Mouse (Mus musculus) brain, embryonic 14.5 days (tissue): Measurements from ENCODE around the gene Eif4b. TPM values are rescaled to one million over a fixed set of nuclear protein-coding genes. Genes with fewer than 3 reads are reported as not detected.

Experiments
- DNase-seq: peaks from one replicate; pipeline ENCODE4 v3.0.0-alpha.2; 2011; ENCODE audit warnings: low read depth
- CTCF ChIP-seq: fragments of 200-500 bp; IDR thresholded peaks from 2 replicates; pipeline ENCODE4 v1.5.1; 2012; ENCODE audit warnings: inconsistent platforms, mild to moderate bottlenecking, moderate library complexity, borderline replicate concordance; ENCODE audit not compliant: insufficient read depth, insufficient read length; ENCODE audit errors: extremely low read depth
- POLR2A ChIP-seq: fragments of 200-500 bp; IDR thresholded peaks from 2 replicates; pipeline ENCODE4 v1.6.1; 2012; ENCODE audit warnings: mild to moderate bottlenecking, inconsistent platforms, borderline replicate concordance; ENCODE audit not compliant: poor library complexity, insufficient read depth, insufficient read length, severe bottlenecking; ENCODE audit errors: extremely low read depth
- polyA plus RNA-seq: library from polyadenylated mRNA; depleted of rRNA; stranded (reverse); fragments of >200 nt; gene quantifications from 2 replicates; pipeline ENCODE4 v1.2.3, GENCODE M21; 2012; rRNA removed

Gene Eif4b
- polyA plus RNA-seq, 1 experiment: 173 TPM

DNA sequence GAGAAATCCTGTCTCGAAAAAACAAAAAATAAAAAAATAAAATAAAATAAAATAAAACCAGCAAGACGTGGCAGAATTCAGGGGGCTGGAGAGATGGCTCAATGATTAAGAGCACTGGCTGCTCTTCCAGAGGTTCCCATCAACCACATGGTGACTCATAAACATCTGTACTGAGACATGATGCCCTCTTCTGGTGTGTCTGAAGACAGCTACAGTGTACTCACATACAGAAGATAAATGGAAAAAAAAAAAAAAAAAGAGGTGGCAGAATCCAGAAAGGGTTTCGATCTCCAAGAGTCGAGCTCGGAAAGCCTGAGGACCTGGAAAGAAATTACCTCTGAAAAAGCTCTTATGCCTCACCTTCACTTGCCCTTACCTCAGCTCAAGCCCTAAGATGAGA, 67.5 kb downstream of the Eif4b start:
- DNase-seq: no peak

DNA sequence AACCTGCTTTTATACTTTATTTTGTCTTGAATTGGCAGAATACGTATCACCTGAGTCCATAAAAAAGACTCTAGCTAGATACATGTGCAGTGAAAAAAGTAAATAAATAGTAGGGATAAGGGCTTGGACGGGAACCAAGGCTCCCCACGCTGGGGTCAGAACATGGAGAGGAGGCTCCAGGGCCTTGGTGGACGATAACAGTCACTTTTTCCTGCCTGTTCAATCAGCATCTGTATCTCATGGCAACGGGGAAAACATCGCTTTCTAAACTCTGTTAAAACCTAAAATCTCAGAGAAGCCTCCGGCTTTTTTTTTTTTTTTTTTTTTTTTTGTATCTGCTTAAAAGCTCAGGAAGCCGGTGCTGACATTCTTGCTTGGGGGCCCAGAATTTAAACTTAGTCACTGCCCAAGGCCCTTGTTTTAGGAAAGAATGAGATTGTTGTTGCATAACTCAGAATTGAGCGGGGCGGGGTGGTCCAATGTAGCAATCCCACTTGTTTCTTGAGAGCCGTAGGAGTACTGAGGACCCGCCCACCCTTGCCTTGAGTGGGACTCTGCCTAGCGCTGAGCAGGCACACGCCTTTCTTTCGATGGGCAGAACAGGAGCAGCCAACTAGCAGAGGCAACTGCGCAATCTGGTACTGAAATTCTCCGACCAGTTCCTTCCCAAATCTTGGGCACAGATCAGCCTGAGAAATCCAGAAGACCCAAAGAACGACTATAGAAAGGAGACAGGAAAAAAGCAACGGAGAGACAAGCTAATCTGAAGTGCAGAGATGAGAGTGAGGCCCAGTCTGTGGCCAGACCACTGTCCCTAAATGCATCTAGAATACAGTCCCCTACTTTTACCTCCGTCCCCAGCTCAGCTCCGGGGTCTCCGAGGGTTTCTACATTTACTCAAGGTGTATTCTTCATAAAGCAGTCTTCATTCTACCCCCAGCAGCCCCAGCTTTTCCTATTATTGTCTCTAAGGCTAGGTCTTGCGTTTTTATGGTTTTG, 69.6 kb downstream of the Eif4b start:
- TF ChIP-seq POLR2A (no peak), CTCF (no peak)
- DNase-seq: peak; percentile 19

More for the DNA sequence above, 67.5 kb downstream of the Eif4b start:
- TF ChIP-seq CTCF (no peak), POLR2A (no peak)

DNA sequence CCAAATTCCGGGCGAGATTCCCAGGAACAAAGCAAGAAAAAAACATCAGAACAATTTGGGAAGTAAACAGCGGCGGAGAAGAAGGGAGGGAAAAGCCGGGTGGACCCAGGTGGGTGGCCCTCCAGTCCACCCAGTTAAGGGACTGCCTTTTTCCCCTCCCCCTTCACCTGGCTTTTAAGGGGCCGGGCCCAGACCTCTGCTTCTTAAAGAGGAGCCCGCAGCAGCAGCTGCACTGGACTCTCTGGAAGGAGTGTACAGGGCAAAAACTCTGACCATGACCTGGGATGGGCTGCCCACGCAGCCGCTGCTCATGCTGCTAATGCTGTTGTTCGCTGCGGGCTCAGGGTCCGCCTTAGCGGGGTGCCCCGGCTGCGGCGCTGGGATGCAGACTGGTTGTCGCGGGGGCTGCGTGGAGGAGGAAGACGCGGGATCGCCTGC, 70.7 kb downstream of the Eif4b start, which contains the start of gene Igfbp6:
Gene Igfbp6 (plus strand): TSS at position 89 of the 438 bp plus-strand sequence.
- no peak for TF ChIP-seq CTCF
- no peak for TF ChIP-seq POLR2A
- DNase-seq: no peak

DNA sequence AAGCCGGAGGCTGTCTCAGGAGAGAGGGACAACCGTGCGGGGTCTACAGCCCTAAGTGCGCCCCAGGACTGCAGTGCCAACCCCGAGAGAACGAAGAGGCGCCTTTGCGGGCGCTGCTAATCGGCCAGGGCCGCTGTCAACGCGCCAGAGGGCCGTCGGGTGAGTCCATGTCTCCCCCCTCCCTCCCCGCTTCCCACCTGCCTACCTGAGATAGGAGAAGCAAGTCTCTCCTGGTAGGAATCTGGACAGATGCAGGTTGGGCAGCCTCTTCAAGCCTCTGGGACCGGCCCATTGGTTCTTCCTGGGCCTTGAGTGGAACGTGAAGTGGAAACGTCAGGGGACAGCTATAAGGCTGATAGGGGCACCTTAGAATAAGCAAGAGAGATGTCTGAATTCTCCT, 71.2 kb downstream of the Eif4b start:
- TF ChIP-seq CTCF (no peak), POLR2A (no peak)
- no peak for DNase-seq

DNA sequence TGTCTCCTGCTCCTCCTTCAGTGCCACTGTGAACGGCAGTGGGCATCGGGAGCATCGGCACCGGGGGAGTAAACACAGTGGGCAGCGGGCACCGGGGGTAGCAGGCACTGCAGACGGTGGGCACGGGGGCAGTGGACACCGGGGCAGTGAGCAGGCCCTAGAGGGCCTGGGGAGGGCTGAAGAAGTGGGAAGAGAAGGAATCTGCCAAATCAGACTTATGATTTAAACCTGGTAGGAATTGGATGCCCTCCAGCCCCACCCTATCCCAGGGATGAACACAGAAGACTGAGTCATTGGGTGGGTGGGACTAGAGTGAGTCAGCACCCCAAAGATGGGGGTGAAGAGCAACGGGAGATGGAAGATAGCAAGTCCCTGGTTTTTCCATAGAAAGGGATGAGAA, 71.8 kb downstream of the Eif4b start:
- no peak for TF ChIP-seq CTCF
- no peak for TF ChIP-seq POLR2A
- DNase-seq: no peak

DNA sequence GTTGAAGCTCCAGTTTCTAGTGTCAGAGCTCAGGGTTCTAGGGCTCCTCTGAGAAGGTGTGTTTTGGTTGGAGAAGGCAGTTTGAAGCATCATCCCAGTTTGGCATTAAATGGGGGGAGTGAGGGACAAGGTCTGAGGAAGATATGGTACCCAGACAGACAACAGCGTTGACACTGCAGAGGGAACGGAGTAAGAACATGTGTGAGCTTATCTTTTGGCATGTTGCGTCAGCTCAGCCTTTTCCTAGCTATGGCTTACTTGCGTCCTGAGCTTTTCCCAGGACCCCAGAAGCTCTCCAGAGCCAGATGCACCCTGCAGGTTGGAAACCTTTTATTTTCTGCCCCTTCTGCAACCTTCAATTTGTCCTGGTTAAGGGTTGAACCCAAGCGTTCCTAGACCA, 72.5 kb downstream of the Eif4b start:
- no peak for DNase-seq
- TF ChIP-seq CTCF (no peak), POLR2A (no peak)

Other genes starting within 250 kb of the Eif4b start
- gene Krt1, start 223.0 kb upstream of the Eif4b start, polyA plus RNA-seq: 14.9 and 19.4 TPM in 2 replicates
- 0.53 and 2.3 TPM in 2 replicates for gene Krt77, start 204.1 kb upstream of the Eif4b start, polyA plus RNA-seq
- gene Krt76, start 180.9 kb upstream of the Eif4b start, polyA plus RNA-seq: not detected in 2 replicates
- 2.3 and 2.6 TPM in 2 replicates for gene Krt4, start 149.0 kb upstream of the Eif4b start, polyA plus RNA-seq
- gene Krt79, start 133.4 kb upstream of the Eif4b start, polyA plus RNA-seq: 0.10 and 0.23 TPM in 2 replicates
- 0.03 TPM in 1 of 2 replicates, not detected in the other for gene Krt78, start 119.5 kb upstream of the Eif4b start, polyA plus RNA-seq
- 2.0 and 3.7 TPM in 2 replicates for gene Krt8, start 69.3 kb upstream of the Eif4b start, polyA plus RNA-seq
- 1.9 and 3.9 TPM in 2 replicates for gene Krt18, start 45.6 kb upstream of the Eif4b start, polyA plus RNA-seq
- gene Tns2, start 26.6 kb downstream of the Eif4b start, polyA plus RNA-seq: 10.2 and 18.8 TPM in 2 replicates
- 63.8 and 64.6 TPM in 2 replicates for gene Spryd3, start 62.5 kb downstream of the Eif4b start, polyA plus RNA-seq
- 0.57 and 0.83 TPM in 2 replicates for gene Igfbp6, start 70.6 kb downstream of the Eif4b start, polyA plus RNA-seq
- 0.15 and 0.18 TPM in 2 replicates for gene Soat2, start 76.8 kb downstream of the Eif4b start, polyA plus RNA-seq
- 91.1 and 96.5 TPM in 2 replicates for gene Zfp740, start 129.5 kb downstream of the Eif4b start, polyA plus RNA-seq
- 45.4 and 50.8 TPM in 2 replicates for gene Csad, start 131.0 kb downstream of the Eif4b start, polyA plus RNA-seq
- 0.30 and 0.40 TPM in 2 replicates for gene Itgb7, start 158.2 kb downstream of the Eif4b start, polyA plus RNA-seq
- 9.1 and 11.0 TPM in 2 replicates for gene Rarg, start 183.7 kb downstream of the Eif4b start, polyA plus RNA-seq
- 0.18 and 0.23 TPM in 2 replicates for gene Gm9918, start 196.8 kb downstream of the Eif4b start, polyA plus RNA-seq
- gene Mfsd5, start 205.7 kb downstream of the Eif4b start, polyA plus RNA-seq: 48.7 and 53.6 TPM in 2 replicates
- 11.3 and 12.6 TPM in 2 replicates for gene Espl1, start 222.5 kb downstream of the Eif4b start, polyA plus RNA-seq